Mouse (Mus musculus): ENCODE data around the gene Zfp26. TPM values are rescaled to one million over a fixed set of nuclear protein-coding genes. Genes with fewer than 3 reads are reported as not detected.

The Zfp26 gene
- polyA plus RNA-seq, 1 experiment from 2014 or later, result 33.9 TPM

DNA sequence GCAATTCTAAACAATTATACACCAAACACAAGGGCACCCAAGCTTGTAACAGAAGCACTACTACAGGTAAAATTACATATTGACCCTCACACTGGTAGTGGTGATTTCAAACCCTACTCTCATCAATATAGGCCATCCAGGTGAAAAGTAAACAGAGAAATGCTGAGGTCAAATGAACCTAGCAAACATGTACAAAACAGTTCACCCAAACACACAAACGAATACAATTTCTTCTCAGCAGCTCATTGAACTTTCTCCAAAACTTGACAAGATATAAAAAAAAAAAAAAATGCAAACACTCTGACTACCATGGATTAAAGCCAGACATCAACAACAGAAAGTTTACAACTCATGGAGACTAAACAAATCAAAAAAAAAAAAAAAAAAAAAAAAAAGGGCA, 8.5 kb downstream of the Zfp26 start:
- Histone ChIP-seq H3K4me3 (no peak overlapping the region), H3K4me1 (no peaks in the 10 kb centered on the region), H3K9me3 (no peaks in the 10 kb centered on the region), H3K36me3 (peaks cover 43% of the 10 kb centered on the region), H3K27ac (no peak overlapping the region), H3K4me2 (replicated peaks) (no peak overlapping the region), H3K27me3 (no peaks in the 10 kb centered on the region), H3K9ac (no peak overlapping the region)
- 100% methylated on average over 1 of the region's 1 CpGs for WGBS
- no peak for ATAC-seq (ENCODE audit: insufficient number of reproducible peaks, insufficient read depth, low FRiP score, low TSS enrichment)

DNA sequence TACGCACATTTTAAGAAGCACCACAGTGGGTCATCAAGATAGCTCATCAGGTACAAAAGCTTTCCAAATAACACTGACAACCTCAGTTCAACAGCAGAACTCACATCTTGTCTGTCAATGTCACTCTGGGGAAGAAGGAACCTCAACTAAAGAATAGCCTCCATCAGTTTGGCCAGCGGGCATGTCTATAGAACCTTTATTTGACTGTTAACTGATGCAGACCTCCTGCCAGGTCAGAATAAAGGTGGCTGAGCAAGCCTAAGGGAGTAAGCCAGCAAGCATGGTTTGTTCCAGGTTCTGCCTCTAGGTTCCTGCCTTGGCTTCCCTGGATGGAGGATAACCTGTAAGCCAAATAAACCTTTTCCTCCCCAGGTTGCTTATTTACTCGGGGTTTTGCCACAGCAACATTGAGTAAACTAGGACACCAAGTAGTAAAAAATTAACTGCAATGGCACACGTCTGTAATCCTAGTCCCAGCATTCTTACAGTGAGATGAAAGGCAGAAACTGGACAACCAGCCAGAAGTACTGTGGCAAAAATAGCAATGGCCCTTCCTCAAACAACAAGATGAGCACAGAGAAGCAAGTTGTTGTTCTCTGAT, 16.7 kb downstream of the Zfp26 start:
- Histone ChIP-seq H3K9me3 (no peaks in the 10 kb centered on the region), H3K27ac (no peak overlapping the region), H3K9ac (no peak overlapping the region), H3K27me3 (no peaks in the 10 kb centered on the region), H3K4me3 (no peak overlapping the region), H3K4me1 (no peaks in the 10 kb centered on the region), H3K36me3 (peaks cover 82% of the 10 kb centered on the region), H3K4me2 (replicated peaks) (no peak overlapping the region)
- 94% methylated on average over 4 of the region's 4 CpGs for WGBS
- ATAC-seq (ENCODE audit: insufficient number of reproducible peaks, insufficient read depth, low FRiP score, low TSS enrichment), result no peak

DNA sequence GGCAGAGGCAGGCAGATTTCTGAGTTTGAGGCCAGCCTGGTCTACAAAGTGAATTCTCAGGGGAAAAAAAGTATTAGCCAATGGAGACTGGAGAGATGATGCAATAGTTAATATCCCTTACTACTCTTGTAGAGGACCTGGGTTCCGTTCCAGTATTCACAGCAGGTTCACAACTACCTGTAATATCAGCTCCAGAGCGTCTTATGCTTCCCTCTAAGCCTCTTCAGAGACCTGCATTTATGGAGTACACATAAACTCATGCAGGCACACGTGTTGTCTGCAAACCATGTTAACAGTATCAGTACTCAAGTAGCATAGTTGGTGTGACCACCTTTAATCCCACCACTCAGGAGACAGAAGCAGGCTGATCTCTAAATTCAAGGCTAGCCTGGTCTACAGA, 30.0 kb downstream of the Zfp26 start:
- Histone ChIP-seq H3K27ac (no peak overlapping the region), H3K4me3 (no peak overlapping the region), H3K4me1 (no peaks in the 10 kb centered on the region), H3K4me2 (replicated peaks) (no peak overlapping the region), H3K27me3 (no peaks in the 10 kb centered on the region), H3K36me3 (peaks cover 9% of the 10 kb centered on the region), H3K9me3 (no peaks in the 10 kb centered on the region), H3K9ac (no peak overlapping the region)
- WGBS, result 86% methylated on average over 3 of the region's 3 CpGs
- no peak for ATAC-seq (ENCODE audit: insufficient number of reproducible peaks, insufficient read depth, low FRiP score, low TSS enrichment)

DNA sequence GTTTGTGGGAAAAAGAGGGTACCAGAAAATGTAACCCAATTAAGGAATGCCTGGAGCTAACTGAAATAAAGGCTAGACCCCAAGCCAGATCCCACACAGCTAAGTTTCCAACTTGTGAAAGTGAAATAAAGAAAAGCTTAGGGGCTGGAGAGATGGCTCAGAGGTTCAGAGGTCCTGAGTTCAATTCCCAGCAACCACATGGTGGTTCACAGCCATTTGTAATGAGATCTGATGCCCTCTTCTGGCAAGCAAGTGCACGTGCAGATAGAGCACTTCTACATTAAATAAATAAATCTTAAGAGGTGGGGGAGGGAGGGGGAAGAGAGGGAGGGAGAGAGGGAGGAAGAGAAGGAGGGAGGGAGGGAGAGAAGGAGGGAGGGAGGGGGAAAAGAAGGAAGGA, 48.5 kb downstream of the Zfp26 start:
- no peak for ATAC-seq (ENCODE audit: insufficient number of reproducible peaks, insufficient read depth, low FRiP score, low TSS enrichment)

DNA sequence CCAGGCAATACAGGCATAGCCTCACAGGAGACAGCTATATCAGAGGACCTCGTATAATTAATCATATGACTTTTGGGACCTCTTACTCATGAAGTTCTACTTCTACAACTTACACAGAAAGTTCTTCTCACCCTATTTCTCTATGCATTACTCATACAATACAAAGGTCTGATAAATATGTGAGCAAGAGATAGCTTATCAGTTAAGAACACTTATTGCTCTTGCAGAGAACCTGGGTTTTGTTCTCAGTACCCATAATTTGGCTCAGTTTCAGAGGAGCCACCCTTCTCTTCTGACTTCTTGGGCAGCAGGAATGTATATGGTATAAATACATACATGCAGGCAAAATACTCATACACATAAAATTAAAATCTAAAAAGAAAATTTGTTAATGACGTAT, 50.6 kb downstream of the Zfp26 start:
- Histone ChIP-seq H3K9ac (no peak overlapping the region), H3K4me3 (no peak overlapping the region), H3K4me2 (replicated peaks) (no peak overlapping the region), H3K9me3 (no peaks in the 10 kb centered on the region), H3K27me3 (no peaks in the 10 kb centered on the region), H3K4me1 (no peaks in the 10 kb centered on the region), H3K36me3 (no peaks in the 10 kb centered on the region), H3K27ac (no peak overlapping the region)
- no peak for ATAC-seq (ENCODE audit: insufficient number of reproducible peaks, insufficient read depth, low FRiP score, low TSS enrichment)
- 88% methylated on average over 2 of the region's 2 CpGs for WGBS

More for the DNA sequence above, 48.5 kb downstream of the Zfp26 start:
- H3K27me3 ChIP-seq, result no peaks in the 10 kb centered on the region
- 38% methylated on average over 1 of the region's 1 CpGs for WGBS
- H3K9me3 ChIP-seq, result no peaks in the 10 kb centered on the region
- no peak overlapping the region for H3K4me2 ChIP-seq (replicated peaks)
- no peak overlapping the region for H3K9ac ChIP-seq
- H3K27ac ChIP-seq, result no peak overlapping the region
- H3K36me3 ChIP-seq, result no peaks in the 10 kb centered on the region
- no peak overlapping the region for H3K4me3 ChIP-seq
- H3K4me1 ChIP-seq, result no peaks in the 10 kb centered on the region

DNA sequence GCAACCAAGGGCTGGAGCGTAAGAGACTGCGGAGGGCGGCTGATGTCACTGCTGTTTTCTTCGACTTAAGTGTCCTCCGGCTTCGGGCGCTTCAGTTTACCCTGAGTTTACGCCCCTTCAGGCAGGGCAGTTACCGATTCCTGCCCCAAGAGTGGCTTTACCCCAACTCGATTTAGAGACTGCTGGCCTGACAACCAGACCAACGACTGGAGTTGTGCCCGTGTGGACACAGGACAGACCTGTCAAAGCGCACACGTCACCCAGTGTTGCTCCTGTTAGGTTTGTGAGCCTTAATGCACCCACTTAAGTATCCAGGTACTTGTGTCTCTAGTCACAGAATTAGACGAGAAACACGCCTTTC, 74.6 kb downstream of the Zfp26 start:
- 13% methylated on average over 16 of the region's 16 CpGs for WGBS
- peak overlapping the region; percentile 58 for H3K4me3 ChIP-seq
- peaks cover 6% of the 10 kb centered on the region; the same call in 1 of the 2 replicates for H3K4me1 ChIP-seq
- peak overlapping the region; percentile 71 for H3K4me2 ChIP-seq (replicated peaks)
- 0 out of 2 replicates have a peak overlapping the region, but pooled peaks have one; percentile 50 for H3K27ac ChIP-seq
- ATAC-seq (ENCODE audit: insufficient number of reproducible peaks, insufficient read depth, low FRiP score, low TSS enrichment), result peak; percentile 38; the same call in 1 of the 2 replicates
- no peaks in the 10 kb centered on the region for H3K9me3 ChIP-seq
- H3K36me3 ChIP-seq, result no peaks in the 10 kb centered on the region
- peak overlapping the region; percentile 69 for H3K9ac ChIP-seq
- no peaks in the 10 kb centered on the region for H3K27me3 ChIP-seq

DNA sequence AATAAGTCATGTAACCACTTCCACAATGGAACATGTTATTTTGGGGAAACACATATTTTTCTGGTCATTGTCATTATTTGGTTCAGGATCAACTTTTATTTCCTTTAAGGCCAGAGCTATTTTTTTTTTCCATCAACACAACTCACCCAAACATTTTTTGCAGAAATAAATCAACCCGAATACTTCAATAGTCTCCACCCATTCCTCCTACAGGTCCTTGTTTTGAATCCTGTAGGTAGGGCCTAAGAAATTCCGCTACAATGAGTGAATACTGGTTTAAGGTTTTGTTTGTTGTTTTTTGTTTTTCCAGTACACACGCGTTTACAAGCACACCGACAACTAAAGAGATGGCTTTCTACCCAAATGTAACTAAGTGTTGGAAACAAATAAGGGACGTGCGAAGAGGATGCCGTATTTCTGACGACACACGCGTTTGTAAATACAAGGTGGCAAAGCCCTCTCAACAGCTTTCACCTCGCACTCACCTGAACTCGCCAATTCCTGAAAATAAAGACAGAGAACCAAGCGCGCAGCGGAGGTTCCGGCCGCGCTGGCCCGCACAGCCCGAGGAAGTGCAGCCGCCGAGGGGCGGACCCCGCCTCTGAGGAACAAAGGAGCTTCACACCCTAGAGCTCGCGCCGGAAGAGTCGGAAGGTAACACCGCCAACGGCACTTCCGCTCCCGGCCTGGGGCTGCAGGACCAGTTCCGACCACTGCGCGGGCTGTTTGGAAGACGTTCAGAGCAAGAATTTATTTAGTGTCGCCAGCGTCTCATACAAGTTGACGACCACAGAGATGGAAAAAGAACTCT, 75.2 kb downstream of the Zfp26 start, which contains the start of gene Zfp560:
Gene Zfp560, minus strand, starts transcription at position 646 of the 811 bp plus-strand sequence.
- no peaks in the 10 kb centered on the region for H3K27me3 ChIP-seq
- H3K4me2 ChIP-seq (replicated peaks), result peak within 1 kb of the TSS; percentile 71
- H3K9me3 ChIP-seq, result no peaks in the 10 kb centered on the region
- peak; percentile 99 for ATAC-seq (ENCODE audit: insufficient number of reproducible peaks, insufficient read depth, low FRiP score, low TSS enrichment)
- peaks cover 6% of the 10 kb centered on the region; the same call in 1 of the 2 replicates for H3K4me1 ChIP-seq
- H3K9ac ChIP-seq, result peak within 1 kb of the TSS; percentile 69
- H3K4me3 ChIP-seq, result peak within 1 kb of the TSS; percentile 58
- 0 out of 2 replicates have a peak within 1 kb of the TSS, but pooled peaks have one; percentile 50 for H3K27ac ChIP-seq
- no peaks in the 10 kb centered on the region for H3K36me3 ChIP-seq
- 3% methylated on average over 40 of the region's 40 CpGs for WGBS

DNA sequence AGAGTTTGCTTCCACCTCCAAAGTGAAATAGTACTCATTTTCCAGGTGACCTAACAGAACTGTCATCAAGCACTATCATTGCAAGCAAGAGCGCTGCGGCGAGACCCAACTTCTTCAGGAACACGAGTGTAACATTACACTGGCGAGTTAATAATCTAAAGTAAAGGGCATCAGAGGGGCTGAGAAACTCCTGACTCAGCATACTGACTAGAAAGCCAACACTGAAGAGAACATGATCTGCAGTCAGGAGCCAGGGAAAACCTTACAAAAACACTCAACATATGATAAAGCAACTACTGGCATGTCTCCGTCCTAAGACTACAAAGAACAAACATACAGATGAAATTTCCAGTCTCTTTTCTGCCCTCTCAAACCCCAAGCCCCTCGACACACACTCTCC, 76.3 kb downstream of the Zfp26 start:
- H3K9ac ChIP-seq, result no peak overlapping the region
- no peaks in the 10 kb centered on the region for H3K36me3 ChIP-seq
- ATAC-seq (ENCODE audit: insufficient number of reproducible peaks, insufficient read depth, low FRiP score, low TSS enrichment), result no peak
- WGBS, result 89% methylated on average over 7 of the region's 7 CpGs
- H3K27me3 ChIP-seq, result no peaks in the 10 kb centered on the region
- H3K27ac ChIP-seq, result no peak overlapping the region
- H3K9me3 ChIP-seq, result no peaks in the 10 kb centered on the region
- no peak overlapping the region for H3K4me3 ChIP-seq
- peaks cover 6% of the 10 kb centered on the region; the same call in 1 of the 2 replicates for H3K4me1 ChIP-seq
- H3K4me2 ChIP-seq (replicated peaks), result peak overlapping the region; percentile 71

Other genes starting within 250 kb of the Zfp26 start
- not detected in 2 replicates for gene Olfr871, start 248.0 kb downstream of the Zfp26 start, polyA plus RNA-seq (2016; fragmentation: Nextera tagmentation; extraction: Ambion mirVana)
- not detected in 2 replicates for gene Olfr872, start 223.0 kb downstream of the Zfp26 start, polyA plus RNA-seq (2016; fragmentation: Nextera tagmentation; extraction: Ambion mirVana)
- gene Olfr39, start 177.8 kb downstream of the Zfp26 start, polyA plus RNA-seq (2016; fragmentation: Nextera tagmentation; extraction: Ambion mirVana), result not detected in 2 replicates
- gene Olfr873, start 161.6 kb downstream of the Zfp26 start, polyA plus RNA-seq (2016; fragmentation: Nextera tagmentation; extraction: Ambion mirVana), result not detected in 2 replicates
- not detected in 2 replicates for gene Olfr18, start 124.1 kb downstream of the Zfp26 start, polyA plus RNA-seq (2016; fragmentation: Nextera tagmentation; extraction: Ambion mirVana)
- gene Zfp560, start 75.0 kb downstream of the Zfp26 start, polyA plus RNA-seq (2016; fragmentation: Nextera tagmentation; extraction: Ambion mirVana), result 34.2 and 36.7 TPM in 2 replicates
- 24.2 and 24.9 TPM in 2 replicates for gene Zfp426, start 32.6 kb upstream of the Zfp26 start, polyA plus RNA-seq (2016; fragmentation: Nextera tagmentation; extraction: Ambion mirVana)
- gene Zfp266, start 61.3 kb upstream of the Zfp26 start, polyA plus RNA-seq (2016; fragmentation: Nextera tagmentation; extraction: Ambion mirVana), result 167 and 171 TPM in 2 replicates
- gene Zfp846, start 121.1 kb upstream of the Zfp26 start, polyA plus RNA-seq (2016; fragmentation: Nextera tagmentation; extraction: Ambion mirVana), result 26.7 and 26.8 TPM in 2 replicates
- gene Ubl5, start 182.7 kb upstream of the Zfp26 start, polyA plus RNA-seq (2016; fragmentation: Nextera tagmentation; extraction: Ambion mirVana), result 409 and 415 TPM in 2 replicates
- gene Fbxl12, start 184.6 kb upstream of the Zfp26 start, polyA plus RNA-seq (2016; fragmentation: Nextera tagmentation; extraction: Ambion mirVana), result 20.1 and 21.5 TPM in 2 replicates
- gene Pin1, start 191.9 kb upstream of the Zfp26 start, polyA plus RNA-seq (2016; fragmentation: Nextera tagmentation; extraction: Ambion mirVana), result 50.8 and 51.6 TPM in 2 replicates